Mouse (Mus musculus) retina, adult 2 months (tissue): Measurements from ENCODE around the gene Ldlrad3.

Experiments used
- DNase-seq: peaks from one replicate; pipeline ENCODE4 v3.0.0-alpha.2; 2012; ENCODE audit warnings: low read depth, low spot score

Ldlrad3 gene

DNA sequence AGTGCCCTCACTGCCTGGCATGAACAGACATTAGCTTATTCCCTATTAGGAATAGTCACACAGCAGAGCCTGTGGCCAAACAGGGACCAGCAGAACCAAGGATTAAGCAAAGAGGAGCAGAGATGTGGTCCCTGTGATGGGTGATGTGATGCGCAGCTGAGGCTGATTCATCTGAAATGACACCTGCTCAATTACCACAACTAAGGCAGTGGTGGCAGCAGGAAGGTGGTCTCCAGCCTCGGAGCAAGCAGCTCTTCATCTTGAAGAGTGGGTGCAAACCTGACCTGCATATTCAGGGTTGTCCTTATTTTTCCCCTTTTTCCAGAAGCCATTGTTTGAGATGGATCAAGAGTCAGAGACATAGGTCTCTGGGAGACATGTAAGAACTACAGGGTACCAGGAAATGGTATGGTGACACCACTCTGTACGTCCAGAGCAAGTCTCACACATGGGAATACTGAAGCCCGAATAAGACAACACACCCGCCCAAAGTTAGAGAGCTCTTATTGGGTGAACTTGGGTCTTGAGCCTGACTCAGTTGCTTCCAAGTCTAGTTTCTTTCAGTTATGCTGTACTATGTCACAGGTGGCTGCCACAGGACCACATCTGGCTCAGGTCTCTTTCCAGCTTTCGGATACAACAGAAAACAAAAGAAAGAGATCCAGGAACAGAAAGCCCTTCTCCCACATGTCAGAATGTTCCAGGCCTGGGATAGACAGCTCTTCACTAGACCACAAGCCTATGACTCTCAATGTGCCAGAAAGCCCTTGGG lies 112.7 kb downstream of the Ldlrad3 start:
- DNase-seq, result no peak

DNA sequence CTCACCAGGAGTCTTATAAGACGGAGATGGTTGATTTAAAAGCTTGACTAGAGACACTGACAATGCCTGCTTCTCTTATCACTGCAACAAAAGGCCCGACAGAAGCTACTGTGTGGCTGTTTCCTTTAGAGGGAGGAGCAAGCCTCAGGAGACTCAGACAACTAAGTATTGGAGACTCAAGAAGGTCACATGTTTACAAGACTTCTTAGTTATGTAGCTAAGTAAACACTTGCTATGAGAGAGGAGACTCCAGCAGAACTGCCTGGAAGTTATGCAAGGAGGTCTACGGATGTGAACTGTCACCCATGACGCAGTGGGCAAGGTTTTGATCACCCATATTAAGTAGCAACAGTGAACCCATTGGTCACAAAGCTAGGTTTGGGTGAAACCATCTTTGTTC lies 113.3 kb downstream of the Ldlrad3 start:
- DNase-seq, result no peak

DNA sequence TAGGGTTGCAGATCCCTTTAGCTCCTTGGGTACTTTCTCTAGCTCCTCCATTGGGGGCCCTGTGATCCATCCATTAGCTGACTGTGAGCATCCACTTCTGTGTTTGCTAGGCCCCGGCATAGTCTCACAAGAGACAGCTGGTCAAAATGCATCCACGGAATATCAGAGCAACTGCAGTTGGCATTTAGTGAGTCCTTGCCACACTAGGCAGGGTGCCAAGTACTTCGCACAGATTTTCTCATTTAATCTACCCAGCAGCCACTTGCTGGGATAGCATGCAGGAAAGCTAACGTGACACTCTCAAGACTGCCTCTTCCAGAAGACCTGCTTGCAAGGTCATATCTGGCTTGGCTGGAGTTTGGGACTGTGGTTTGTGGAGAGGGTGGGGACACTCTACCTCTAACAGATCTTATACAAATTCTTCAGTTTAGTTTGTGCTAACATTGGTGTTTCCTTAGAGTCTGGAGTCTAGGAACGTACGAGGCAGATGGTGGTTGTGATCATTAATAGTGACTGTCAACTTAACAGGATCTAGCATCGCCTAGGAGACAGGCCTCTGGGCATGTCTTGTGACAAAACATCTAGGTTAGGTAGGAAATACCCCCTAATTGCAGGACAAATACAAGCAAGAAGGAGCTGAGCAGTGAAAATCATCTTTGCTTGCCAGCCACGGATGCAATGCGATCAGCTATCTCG lies 115.0 kb downstream of the Ldlrad3 start:
- no peak for DNase-seq

DNA sequence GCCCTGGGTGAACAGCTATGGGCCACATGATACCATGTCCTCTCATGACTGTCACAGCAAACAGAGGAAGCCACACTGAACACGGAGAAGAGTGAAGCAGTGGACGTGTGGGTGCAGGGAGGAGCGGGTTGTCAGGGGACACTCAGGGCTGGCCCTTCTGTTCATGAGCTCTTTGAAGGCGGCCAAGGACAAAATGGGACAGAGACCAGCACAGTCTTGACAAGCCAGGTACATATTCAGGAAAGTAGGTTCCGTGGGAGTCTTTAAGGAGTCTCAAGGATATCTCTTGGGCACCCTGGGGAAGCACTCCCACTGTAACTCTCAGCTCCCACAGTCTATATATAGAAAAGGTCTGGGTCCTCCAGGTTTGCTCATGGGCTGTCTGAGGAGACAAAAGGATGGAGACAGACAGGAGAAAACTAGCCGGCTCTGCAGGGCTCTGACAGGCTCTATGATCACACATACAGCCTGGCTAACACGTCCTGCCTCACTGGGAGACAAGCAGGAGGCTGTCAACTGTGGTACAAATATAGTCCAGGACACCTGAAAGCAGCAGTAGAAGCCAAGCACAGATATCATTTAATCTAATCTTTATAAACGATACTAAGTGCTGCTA lies 121.3 kb downstream of the Ldlrad3 start:
- no peak for DNase-seq

DNA sequence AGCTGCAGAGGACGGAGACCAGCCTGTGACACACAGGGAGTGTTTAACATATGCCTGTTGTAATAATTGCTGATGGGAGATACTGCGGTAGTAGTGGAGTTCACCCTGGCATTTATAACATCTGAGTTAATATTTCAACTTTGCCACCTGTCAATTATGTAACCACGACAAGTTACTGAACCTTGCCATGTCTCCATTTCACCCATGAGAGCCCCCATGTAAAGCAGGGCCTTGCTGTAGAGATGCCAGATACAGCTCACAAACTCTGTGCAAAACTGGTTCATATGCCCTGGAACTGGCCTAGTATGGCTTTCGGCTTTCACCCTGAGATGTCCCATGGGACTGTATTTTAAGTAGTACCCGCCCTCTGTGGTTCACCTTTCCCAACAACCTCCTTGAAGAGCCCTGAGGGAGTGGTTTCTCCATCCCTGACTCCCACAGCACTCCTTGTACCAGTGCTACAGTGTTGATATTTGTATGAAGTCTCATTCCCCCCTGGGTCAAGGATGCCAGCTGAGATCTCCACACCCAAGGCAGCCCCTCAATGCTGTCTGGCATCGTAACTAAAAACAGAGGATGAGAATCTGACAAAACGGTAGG lies 122.2 kb downstream of the Ldlrad3 start:
- DNase-seq, result no peak

DNA sequence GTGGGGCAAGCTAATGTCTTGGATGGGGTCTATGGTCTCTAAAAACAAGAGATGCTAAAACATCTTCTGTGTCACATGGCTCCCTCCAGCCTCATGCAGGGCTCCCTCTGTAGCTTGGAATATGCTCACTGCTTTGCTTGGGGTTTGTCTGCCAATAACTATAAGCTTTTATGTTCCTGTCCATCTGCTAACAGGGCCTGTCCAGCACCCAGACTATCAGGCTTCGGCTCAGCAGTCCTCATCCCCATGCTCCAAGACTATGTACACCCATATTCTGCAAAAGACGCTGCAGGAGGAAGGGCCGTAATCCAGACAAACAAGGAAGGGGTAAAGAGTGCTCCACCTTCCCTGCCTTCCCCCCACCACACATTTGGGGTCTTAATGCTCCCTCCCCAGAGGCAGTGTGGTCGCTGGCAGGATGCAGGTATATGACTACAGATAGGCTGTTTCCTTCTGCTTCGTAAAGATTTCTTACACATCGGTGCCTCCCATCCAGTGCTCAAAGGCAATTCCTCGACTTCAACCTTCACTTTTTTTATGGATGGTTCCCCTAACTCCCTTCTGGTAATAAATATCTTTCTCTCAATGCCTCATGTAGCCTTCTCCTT lies 123.2 kb downstream of the Ldlrad3 start:
- DNase-seq, result no peak

DNA sequence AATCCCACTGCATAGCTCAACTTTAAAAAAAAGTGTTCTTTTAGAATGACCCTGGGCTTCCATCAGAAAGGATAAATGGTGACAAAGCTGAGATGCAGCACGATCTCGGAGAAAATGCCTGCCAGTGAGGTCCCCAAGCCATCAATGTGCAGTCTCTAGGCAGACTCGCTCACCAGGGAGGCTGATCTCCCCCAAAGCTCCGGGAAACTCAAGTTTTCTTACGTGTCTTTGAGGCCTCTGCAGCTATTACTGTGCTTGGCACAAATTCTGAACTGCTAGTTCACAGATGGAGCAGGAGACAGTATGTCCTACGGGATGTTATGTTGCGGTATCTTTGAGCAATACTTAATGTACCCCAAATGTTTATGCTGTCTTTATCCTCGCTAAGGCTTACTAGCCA lies 124.3 kb downstream of the Ldlrad3 start:
- no peak for DNase-seq

DNA sequence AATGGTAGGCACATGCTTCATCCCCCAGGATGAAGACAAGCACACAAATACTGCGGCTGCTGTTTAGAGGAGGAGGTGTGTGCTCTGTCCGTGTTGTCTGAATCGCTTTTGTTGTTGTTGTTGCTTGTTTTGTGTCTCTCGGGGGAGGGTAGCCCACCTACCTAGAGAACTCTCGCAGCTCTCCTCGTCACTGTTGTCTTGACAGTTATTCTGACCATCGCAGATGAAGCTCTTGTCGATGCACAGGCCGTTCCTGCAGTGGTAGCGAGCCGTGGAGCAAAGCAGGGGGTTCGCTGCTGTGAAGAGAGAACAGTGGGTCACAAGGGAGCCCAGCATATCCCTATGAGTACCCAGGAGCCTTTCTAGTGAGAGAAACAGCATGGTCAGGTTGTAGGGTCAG lies 128.4 kb downstream of the Ldlrad3 start:
- no peak for DNase-seq

DNA sequence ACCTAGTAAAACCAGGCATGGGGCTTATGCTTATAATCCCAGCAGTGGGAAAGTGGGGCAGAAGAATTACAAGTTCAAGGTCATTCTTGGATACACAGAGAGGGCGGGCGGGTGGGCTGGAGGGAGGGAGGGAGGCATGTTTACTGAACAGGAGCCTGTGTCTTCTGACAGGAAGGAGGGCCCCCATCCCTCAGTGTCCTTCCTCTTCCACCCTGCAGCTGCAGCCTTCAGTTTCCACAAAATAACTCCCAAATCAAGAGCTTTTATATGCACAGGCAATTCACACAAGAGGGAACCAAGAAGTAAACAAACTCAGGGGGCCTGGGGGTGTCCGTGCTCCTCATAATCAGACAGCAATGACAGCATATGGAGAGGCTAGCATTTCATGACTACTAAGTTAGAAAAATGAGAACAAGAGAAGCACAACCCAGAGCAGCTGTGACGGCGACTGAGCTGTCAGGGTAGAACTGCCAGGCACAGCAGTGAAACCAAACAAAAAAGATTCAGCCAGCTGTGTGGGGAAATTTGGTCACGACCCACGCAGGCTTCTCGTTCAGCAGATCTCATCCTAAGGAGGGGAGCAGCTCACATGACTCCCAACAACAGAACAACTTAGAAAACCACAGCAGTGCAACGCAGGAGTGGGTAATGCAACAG lies 129.0 kb downstream of the Ldlrad3 start:
- no peak for DNase-seq

DNA sequence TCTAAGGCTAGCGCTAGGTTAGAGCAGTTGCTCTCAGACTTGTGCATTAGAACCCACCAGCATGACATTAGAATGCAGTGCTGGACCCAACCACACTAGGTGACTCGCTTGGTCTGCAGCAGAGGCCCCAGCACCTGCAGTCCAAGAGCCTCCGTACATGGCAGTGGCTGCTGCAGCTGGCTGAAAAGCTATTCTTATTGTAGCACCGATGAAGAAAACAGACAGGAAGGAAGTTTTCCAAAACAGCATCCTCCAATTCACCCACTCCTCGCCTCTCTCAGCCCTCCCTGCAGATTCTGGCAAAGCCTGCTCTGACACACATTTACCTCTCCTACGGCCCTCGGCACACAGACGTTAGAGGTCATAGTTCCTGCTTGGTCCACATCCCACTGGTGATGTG lies 130.0 kb downstream of the Ldlrad3 start:
- no peak for DNase-seq

DNA sequence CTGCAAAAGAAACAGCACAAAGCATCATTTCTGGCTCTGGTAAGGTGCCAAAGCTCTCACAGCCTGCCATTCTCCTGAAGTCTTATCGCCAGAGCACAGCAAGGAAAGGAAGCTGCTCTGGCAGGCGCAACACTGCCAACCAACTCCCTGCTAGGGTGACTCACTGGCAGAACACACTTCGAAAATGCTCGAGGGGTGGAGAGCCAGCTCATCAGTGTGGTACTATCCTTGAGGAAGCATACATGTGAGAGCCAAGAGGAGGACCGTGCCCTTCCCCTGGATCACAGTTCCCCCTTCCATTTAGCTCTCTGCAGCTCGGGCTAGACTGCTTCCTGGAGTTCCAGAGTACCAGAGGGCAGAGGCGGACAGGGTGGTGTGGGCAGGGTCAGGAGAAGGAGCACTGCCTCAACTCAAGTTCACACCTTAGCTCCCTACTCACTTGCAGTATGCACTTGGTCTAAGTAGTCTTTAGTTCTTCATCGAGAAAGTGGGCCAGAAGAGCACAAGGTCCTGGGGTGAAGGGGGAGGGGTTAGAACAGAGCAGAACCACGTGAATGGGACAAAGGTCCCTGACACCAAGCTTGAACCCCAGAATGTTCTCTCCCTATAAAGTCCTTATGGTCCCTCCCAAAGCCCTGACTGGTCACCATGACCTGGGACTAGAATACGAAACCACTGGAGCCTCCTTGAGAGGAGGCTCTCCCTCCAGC lies 133.1 kb downstream of the Ldlrad3 start:
- DNase-seq, result no peak

DNA sequence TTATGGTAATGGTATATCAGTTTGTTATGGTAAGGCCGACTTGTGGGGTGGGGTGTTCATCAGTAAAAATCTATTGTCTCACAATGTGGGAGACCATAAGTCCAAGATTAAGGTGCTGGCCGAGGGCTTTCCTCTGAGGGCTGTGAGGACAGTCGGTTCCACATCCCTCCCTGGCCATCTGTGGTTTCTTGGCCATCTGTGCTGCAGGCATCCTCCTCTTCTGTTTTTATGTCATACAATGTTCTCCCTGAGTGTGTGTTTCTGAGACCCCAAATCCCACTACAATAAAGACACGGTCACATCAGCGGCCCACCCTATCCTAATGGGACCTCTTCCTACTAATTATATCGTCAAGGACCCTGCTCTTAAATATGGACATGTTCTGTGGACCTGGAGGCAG lies 133.8 kb downstream of the Ldlrad3 start:
- DNase-seq, result no peak

DNA sequence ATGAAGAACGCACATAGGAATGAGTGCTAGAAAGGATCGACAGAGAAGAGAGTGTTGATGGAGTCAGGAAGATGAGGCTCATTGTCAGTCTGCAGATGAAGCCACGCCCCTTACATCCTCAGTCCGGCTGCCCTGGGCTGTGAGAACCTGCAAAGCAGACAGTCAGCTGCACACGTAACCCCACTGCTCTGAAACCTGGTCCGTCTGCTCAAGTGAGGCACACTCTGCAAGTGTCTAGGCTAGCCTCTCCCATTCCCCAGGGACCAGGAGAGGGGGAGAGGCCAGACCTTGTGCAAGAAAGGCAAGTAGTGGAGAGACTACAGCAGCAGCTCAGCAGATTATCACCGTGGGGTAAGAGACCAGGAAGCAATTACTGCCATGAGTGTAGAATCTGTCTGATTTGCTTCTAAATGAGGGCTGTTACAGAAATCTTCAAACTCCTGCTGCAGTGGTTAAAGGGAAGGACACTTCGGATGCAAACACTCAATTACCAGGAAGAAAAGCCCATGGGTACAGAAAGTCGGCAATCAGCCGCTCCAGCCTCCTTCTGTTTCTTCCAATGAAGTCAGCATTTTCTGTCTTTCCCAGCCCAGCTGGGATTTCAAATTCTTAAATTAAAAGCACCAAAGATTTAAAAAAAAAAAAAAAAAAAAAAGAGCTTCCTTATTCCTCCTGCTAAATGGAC lies 136.2 kb downstream of the Ldlrad3 start:
- no peak for DNase-seq

DNA sequence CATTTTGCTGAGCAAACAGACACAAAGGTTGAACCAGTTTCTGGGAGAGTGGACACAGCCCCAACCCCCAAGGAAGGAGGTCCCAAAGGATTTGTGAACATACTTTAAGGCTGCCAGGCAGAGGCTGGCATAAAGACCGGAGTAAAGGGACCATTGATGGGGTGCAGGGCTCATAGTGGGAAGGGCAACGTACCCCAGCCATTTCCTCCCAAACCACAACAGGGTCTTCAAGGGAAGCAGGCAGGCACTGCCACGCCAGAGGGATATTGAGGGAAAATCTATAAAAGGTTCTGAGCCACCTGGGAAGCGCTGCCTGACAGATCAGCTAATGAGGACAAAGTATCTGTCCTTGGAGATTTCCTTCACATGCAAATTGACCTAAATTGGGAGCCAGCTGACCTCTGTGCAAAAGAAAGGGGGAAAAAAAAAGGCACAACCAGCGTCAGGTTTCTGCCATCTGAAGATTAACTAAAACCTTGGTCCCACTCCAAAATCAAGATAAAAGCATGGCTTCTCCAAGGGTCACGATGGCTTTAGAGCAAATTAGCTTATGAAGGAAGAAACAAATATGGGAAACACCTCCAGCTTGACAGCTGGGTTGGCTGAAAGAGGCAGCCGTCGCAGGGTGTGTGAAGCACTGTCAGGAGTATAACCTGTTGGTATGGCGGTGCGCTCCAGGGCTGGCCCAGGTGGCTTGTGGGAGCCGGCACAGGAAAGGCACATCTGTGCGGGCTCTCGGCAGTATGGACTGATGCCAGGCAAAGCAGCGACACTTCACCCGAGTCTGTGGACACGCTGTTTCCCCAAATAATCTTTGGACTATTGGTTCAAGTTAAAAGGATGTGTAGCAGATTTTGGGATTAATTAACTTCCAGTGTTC lies 137.6 kb downstream of the Ldlrad3 start:
- no peak for DNase-seq

DNA sequence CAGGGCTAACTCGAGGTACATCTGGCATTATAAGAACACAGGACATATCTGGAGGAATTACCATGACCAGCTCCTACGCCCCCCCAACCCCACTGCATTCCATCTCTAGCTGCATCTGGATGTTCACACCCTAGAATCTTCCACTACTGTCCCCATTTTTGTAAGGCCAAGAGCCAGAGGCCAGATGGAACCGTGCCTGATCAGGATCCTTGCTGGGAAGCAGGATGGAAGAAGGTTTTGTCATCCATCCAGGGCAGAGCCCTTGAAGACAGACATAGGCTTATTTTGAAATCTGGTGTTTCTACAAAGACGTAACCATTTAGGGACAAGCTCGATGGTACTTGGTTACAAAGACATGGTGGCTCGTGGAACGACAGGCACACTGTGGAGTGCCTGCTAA lies 139.7 kb downstream of the Ldlrad3 start:
- DNase-seq, result no peak

DNA sequence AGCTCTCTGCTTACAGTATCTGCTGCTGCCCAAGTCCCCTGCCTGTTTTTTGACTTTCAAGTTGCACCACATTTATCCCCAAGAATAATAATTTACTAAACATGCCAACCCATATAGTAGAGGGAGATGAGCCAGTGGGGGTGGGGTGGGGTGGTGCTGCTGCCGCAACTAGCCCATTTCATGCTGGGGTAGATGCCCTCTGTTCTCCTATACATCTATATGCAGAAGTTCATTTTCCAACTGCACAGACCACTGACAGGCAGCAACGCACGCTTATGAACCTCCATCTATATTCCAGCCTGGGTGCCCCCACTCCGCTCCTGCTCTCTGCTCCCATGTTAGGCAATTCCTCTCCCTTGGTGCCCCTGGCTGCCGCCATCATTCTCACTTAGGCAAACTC lies 145.7 kb downstream of the Ldlrad3 start:
- DNase-seq, result no peak

DNA sequence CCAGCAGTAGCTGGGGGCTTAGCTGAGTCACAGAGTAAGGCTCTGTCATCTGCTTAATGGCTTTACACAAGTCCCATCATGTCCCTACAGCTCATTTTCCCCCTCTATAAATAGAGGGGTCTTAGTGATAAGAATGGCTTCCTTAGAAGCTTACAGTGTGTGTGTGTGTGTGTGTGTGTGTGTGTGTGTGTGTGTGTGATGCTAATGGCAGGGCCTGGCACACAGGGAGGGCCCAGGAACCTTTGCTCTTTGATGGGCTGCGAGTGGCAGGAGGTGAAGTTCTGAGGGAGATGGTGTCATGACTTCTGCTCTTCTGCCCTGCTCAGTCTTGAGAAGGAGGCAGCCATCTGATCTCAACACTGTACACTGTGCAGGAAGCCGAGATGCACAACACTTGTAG lies 146.2 kb downstream of the Ldlrad3 start:
- DNase-seq, result no peak

DNA sequence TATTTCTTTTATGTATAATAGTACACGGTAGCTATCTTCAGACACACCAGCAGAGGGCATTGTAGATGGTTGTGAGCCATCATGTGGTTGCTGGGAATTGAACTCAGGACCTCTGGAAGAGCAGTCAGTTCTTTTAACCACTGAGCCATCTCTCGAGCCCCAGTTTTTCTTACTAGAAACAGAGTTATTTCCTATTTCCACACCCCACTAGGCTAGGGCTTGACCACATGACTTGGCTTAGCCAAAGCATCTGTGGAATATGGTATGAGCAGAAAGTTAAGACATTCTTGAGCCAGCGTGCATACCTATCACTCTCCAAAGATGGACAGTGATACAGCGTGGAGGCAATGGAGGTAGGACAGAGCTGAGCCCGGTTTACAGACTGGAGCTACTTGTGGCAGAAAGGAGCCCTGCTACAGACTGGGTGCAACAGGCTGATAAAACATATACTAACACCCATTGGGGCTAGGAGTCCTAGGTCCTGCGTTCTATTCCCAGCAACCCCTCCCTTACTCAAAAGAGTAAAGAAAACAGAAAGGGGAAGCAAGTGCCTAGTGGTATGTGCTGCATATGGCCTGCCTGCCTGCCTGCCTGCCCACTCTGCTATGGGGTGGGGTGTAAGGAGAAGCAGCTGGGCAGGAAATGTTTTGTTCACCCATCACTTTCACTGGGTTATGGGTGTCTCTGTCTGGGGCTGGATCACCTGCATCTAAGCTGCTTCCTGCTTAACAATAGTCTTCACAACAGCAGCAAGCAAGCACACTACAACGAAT lies 147.1 kb downstream of the Ldlrad3 start:
- no peak for DNase-seq
